Mouse (Mus musculus) liver, embryonic 14.5 days (tissue): ENCODE data around the gene Vkorc1.

Experiments
- CTCF ChIP-seq: IDR thresholded peaks from 2 replicates; pipeline ENCODE4 v1.5.1; 2016; ENCODE audit warnings: antibody characterized with exemption, low read depth, control low read depth
- EP300 ChIP-seq: IDR thresholded peaks from 2 replicates; pipeline ENCODE4 v1.6.1; 2016; ENCODE audit warnings: antibody characterized with exemption, low read depth

- TF ChIP-seq CTCF (no peak), EP300 (no peak)
Measured at GRCm38 (mm10) chr7:127926066-127926465, 30.6 kb upstream of the Vkorc1 start.
